Mouse (Mus musculus): ENCODE results near the gene Slc52a3.
A peak's percentile ranks its signal among the peaks of the same experiment; 100 is the strongest.

The Slc52a3 gene

DNA sequence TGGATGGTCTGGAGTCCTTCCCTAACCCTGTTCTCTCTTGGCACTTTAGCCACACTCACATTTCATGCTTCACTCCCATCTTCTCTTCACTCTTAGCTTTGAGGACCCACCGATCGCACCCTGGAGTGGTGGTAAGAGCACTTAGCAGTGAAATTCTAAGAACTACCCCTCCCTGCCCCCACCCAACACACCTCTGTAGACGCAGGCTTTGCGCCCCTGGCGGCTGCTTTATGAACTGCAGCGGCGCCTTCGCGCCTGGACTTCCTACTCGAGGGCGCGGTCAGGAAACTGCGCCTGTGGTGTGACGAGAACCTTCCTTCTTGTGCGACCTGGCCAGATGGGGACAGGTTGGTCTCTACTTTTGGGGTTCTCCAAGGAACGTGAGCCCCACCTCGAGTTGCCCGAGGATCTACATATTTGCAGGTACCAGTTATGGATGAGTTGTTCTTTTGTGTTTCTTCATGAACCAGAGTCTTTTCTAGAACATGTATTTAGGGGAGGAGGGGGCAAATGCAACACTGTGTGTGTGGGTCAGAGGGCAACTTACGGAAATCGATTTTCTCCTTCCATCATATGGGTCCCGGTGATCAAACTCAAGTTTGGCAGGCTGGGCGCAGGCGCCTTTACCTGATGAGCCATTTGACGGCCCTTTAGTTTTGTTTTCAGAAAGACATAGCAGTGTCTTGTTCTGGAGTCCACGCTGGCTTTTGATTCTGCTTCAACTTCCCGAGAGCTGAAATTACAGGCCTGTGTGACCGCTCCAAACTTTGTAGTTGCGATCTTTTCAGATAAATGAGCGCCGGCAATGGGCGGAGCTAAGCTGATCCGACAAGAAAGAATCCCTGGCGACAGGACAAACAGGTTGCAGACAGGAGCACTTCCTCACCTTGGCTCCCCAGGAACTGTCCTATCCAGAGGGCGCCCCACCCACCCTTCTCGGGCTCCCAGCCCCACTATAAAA lies at the start of gene Slc52a3:
Gene Slc52a3, plus strand, starts transcription at position 283 of the 961 bp plus-strand sequence.
- peak; percentile 84 for DNase-seq

DNA sequence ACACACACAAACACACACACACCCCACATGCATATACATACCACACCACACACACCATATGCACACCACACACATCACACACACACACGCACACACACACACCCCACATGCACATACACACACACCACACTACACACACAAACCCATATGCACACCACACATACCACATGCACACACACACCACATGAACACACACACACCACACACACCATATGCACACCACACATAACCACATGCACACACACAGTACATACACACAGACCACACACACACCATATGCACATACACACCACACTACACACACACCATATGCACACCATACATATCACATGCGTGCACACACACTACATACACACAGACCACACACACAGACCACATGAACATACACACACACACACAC lies 48.7 kb upstream of the Slc52a3 start:
- no peak for DNase-seq

DNA sequence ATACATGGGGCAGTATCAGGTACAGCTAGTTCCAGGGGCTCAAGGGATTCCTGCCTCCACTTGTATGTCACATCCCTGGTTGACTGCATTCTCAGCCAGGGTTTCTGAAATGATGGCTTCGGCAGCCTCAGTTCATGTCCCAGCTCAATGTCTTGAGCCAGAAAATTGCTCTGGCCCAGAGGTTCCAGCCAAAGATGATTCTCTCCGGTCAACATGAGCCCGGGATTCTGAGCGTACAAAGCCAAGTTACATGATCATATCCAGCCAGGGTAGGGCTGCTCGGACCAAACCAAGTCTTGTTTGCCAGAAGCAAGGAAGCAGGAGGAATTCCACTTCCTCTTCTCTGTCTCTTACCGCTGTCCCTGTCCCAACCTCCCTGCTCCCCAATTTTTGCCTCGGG lies 48.0 kb upstream of the Slc52a3 start:
- no peak for DNase-seq

DNA sequence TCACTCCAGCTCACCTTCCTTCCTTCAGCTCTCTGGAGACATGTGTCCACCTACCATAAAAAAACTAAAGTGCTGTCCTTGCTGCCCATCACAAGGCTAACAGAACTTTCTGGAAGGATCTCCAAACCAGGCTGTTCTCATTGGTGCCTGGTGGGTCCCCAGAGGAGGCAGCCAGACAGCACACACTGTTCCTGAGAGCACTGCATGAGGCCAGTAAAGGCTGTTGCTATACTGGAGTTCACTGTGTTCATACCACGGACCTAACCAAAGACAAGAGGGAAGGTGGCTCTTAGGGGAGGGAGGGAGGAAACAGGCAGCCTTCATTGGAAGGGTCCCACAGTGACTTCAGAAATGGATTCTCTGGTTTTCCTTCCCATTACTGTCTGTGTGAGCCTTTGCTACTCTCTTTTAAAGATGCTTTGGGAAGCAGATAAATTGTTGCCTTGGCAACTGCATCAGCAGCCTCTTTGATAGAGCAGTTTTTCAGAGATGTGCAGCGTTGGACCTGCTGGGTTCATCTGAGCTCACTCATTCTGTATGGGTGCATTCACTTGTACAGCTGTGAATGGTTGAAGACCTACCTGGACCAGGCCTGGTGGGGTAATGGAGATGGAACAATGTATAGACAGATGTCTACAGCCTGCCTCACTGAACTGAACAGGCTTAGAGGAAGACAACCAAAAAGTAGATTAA lies 47.1 kb upstream of the Slc52a3 start:
- no peak for DNase-seq

DNA sequence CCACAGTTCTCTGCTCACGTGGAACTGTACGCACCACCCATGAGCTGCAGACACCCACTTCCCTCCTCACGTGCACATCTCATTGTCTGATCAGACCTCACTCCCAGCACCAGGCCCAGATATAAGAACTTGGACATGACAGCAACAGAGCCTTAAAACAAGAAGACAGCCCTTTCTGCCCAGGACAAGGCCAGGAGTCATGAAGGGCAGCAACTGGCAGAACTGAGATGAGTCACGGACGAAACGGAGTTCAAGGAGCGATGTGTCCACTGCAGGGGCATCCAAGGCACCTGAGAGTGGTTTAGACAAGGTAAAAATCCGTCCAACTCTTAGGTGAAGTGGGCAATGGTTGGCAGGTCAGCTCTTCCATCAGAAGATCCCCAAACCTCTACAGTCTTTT lies 42.6 kb upstream of the Slc52a3 start:
- no peak for DNase-seq

- DNase-seq, result no peak
Measured at GRCm38 (mm10) chr2:151956500-151957137, 39.7 kb upstream of the Slc52a3 start.

DNA sequence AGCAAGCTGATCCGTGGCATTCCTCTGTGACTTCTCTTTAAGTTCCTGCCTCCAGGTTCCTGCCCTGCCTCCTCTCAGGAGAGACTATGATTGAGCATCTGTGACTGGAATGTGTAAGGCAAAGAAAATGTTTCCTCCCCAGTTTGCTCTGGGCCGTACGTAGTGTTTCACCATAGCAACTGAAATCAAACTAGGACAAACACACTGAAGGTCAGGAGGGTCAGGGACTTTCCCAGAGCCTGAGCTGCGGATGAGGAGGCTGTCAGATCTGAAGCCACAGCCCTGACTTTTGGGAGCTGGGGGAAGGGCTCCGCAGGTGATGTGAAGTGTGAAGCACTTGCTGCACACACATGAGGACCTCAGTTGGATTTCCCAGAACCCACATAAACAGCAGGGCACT lies 37.0 kb upstream of the Slc52a3 start:
- DNase-seq, result no peak

- no peak for DNase-seq
Measured at GRCm38 (mm10) chr2:151961284-151962196, 34.8 kb upstream of the Slc52a3 start.

GRCm38 (mm10) chr2:151962474-151962873 lies 33.8 kb upstream of the Slc52a3 start:
- DNase-seq, result no peak

DNA sequence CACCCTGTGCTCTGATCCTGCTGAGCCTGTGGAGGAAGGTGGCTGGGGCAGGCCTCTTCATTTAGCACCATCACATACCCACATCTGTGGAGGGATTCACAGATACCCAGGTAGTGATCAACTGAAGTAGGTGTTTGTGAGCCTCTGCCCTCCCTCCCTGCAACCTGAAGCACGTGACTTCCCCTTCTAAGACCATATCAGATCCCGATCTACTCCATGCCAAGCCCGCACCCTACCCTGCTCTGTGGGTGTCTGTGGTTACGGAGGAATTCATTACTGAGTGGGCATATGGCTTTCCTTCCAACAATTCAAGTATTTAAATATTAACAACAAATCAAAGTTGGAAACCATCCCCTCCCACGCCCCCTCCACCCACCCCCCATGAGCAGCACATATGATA lies 33.0 kb upstream of the Slc52a3 start:
- no peak for DNase-seq

DNA sequence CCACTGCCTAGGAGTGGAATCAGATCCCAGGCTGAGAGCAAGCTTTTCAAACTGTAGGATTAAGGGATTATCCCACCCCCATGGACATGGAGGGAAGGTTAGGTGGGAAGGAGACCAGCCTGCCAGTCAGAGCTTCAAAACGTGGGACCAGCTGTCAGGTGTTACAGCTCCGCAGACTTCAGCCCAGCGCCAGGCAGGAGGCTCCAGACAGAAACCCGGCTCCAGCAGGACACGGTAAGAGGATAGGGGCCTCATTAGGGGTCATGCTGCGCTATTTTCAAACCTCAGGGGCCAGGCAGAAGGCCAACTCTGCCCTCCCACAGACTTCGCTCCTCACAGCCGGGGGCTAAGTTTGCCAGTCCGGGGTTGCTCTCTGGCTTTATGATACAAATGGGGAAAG lies 32.3 kb upstream of the Slc52a3 start:
- peak; percentile 90 for DNase-seq

GRCm38 (mm10) chr2:151967176-151967750 lies 29.0 kb upstream of the Slc52a3 start:
- DNase-seq, result peak; percentile 89

GRCm38 (mm10) chr2:151967792-151968191 lies 28.5 kb upstream of the Slc52a3 start:
- no peak for DNase-seq

DNA sequence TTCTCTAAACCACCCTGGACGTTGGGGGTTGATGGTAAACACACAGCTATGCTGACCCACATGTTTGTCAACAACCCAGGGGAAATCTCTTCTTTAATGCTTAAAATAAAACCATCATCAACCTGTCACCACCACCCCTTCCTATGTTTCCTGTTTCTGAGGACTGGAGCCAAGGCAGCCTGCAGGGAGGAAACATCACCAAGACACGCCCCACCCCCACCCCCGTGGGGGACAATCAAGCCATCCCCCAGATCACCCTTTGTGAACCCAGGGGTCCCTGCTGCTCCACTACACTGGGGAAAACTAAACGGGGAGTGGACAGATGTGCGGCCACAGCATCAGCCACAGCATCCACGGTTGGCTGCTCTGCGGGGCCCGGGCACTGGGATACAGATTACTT lies 27.9 kb upstream of the Slc52a3 start:
- DNase-seq, result no peak

- no peak for DNase-seq
Measured at GRCm38 (mm10) chr2:151968986-151969385, 27.3 kb upstream of the Slc52a3 start.

- DNase-seq, result no peak
Measured at GRCm38 (mm10) chr2:151969396-151969795, 26.9 kb upstream of the Slc52a3 start.

- DNase-seq, result peak; percentile 95
Measured at GRCm38 (mm10) chr2:151970191-151971172, 25.8 kb upstream of the Slc52a3 start.

DNA sequence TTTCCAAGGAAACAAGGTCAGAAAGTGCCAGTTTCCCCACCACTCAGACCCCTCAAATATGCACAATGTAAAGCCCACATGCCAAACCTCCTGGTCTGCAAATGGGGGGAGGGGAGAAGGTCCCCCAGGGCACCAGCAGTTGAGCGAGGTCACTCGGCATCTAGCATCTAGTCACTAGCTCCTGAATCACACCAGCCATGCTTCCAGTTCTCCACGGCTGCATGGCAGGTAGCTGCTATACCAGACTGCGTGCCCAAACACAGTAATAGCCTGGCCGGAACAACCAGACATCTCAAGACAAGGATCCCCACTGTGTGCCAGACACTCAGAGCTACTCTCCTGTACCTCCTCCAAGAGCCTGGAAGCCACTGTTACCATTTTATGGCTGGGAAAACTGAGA lies 24.6 kb upstream of the Slc52a3 start:
- DNase-seq, result no peak

- peak; percentile 92 for DNase-seq
Measured at GRCm38 (mm10) chr2:151972880-151973594, 23.3 kb upstream of the Slc52a3 start.
